Mouse (Mus musculus): ENCODE data around the gene Thnsl1. TPM values are rescaled to one million over a fixed set of nuclear protein-coding genes. Genes with fewer than 3 reads are reported as not detected.
"Not testable (repeated sequence)": the region's sequence is repeated elsewhere in the genome, so short reads cannot be mapped to it uniquely, and the experiment has no call there.

Thnsl1 gene
- total RNA-seq, 2 experiments from 2014 or later: 7.5 to 8.8 TPM

GRCm38 (mm10) chr2:21235844-21236386 is 30.4 kb downstream of the Thnsl1 start:
- DNase-seq: no peak

DNA sequence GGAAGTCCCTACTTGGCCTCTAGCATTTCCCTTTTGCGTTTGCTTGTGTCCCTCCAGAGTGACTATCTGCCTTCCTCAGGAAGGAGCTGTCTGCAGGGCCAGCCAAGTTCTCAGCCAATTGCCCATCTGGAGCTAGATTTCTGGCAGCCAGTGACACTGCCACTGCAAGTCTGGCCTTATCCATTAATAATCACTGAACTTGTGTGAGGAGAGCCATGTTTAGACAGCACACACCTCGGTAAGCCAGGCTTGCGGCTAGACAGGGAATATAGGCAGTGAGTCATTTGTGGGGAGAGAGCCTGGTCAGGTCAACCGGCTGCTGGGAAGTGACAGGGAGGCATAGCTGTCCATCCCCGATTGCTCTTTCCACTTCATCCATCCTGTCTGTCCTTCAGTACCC is 31.3 kb downstream of the Thnsl1 start:
- DNase-seq: peak in 1 of 2 experiments; percentile 13

DNA sequence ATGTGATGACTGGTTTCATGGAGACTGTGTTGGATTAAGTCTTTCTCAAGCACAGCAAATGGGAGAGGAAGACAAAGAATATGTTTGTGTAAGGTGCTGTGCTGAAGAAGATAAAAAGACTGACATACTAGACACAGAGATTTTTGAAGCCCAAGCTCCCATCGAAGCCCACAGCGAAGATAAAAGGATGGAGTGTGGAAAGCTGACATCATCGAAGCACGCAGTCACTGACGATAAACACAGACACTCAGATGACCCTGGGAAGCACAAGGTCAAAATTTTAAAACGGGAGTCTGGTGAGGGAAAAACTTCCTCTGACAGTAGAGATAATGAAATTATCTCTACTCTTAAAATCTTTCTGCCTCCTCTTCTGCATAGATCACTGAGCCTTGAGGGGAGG is 38.6 kb downstream of the Thnsl1 start:
- not testable (repeated sequence) for DNase-seq

DNA sequence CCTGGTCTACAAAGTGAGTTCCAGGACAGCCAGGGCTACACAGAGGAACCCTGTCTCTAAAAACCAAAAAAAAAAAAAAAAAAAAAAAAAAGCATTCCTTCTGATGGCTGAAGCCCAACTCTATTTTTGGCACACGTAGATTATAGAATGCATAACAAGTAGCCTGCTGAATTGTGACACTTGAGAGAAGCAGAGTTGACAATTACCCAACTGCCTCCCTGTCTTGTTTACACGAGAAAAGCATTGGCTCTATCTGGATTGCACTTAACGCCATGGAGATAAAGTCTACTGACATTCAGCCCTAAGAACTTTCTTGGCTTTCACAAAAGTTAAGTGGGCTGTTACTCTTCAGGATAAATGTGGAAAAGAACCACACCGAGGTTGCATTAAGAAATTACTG is 39.5 kb downstream of the Thnsl1 start:
- DNase-seq: no peak

- no peak for DNase-seq
Observed at GRCm38 (mm10) chr2:21245477-21246102, 40.1 kb downstream of the Thnsl1 start.

DNA sequence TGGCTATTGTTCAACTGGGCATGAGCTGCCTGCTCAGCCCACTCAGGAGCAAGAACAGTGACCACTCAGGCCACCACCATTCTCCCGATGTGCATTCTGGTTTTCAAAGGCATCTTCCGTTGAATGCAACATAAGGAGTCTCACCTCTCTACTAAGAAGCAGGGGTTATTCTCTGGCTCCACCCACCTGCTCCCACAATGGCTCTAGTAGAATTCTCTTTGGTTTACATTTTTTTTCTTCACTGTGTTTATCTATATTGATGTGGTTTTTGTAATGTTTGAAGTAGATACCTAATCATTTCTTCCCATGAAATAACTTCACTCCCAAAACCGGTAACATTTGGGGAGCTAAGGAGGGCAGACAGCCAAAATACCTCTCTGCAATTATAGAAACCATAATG is 48.1 kb downstream of the Thnsl1 start:
- DNase-seq: no peak

GRCm38 (mm10) chr2:21254308-21254707 is 48.8 kb downstream of the Thnsl1 start:
- no peak for DNase-seq

GRCm38 (mm10) chr2:21258281-21258680 is 52.8 kb downstream of the Thnsl1 start:
- DNase-seq: no peak

DNA sequence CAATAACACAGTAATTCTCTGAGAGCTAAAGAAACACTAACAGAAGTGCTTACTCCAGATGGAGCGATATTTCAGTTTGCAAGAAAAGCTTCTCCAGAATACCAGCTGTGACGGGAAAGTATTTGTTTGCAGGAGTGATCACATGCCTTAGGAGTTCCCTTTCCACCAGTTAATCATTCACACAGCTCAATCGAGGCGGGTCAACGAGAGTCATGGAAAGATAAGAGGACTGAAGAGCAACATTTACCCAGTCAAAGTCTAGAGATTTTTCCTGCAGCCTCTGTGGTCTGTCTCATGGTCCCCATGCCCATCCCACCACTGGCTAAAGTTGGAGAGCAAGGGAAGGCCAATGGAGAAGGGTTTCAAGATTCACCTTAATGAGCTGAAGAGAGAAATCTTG is 53.6 kb downstream of the Thnsl1 start:
- no peak for DNase-seq

DNA sequence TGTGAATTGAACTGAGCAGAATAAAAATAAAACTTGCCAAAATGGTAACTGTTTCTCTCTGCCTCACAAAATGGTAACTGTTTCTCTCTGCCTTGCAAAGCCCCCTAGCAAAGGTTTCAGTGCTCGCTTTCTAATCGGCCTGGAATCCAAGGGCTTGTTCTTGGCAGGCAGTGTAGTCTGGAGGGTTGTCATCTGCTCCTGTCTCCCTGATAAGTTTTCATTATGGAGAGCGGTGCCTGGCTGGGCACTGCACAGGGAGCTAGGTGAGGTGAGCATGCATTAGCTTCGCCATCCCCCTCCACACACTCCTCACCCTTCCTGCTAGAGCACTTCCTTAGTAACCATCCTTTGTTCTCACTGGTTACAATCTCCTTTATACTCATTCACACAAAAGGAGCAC is 54.5 kb downstream of the Thnsl1 start:
- no peak for DNase-seq

DNA sequence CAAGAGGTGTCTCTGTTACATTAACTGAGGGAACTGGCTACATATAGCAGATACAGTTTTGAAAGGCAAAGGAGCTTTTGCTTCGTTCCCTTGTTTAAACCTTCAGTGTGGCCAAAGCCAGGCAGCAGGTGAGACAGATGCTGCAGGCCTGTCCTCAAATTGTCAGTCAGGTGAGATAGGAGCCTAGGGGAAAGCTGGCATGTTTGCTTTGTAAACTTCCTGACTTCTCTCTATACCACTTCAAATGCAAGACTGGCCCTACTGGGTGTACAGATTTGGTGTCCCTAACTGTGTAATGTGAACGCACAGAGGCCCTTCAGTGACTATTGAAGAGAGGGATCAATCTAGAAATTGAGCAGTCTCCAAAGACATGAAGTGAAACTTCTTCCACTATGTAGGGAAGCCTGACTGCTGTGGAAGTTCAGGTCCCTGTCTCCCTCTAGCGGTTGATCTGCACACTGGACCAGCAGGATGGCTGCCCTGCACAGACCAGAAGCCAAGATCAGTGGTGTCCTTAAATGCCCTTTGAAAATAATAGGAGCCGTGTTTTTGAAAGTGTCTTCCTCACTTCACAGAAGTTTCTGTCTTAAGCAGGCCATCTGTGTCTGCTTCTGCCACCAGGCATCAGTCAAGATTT is 56.0 kb downstream of the Thnsl1 start:
- DNase-seq: peak; percentile 62 to 69

DNA sequence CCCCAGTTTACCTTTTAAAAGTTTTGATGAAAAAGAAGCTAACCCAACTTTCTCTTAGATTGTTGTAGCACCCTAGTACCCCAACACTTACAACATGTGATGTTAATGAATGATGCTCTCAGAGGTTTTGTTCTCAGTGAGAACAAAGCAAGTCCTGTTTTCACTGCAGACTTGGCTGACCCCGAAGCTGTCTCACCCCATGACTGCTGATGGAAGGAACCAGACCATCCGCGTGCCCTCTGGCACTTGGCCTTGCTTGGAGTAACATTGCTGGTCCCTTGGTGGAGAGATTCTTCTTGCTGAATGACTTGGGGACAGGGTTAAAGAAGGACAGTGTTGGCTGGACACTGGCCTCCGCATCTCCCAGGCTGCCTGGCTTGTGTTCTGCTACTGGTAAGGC is 58.5 kb downstream of the Thnsl1 start:
- no peak for DNase-seq

Other genes starting within 250 kb of the Thnsl1 start
- gene Arhgap21, start 236.8 kb upstream of the Thnsl1 start, total RNA-seq (2021): 10 to 100 TPM; 61.8 to 72.0 TPM
- gene Enkur, start 359 bp upstream of the Thnsl1 start, total RNA-seq (2021): under 1 TPM; 0.37 to 0.87 TPM
- under 1 TPM; 0.10 to 0.15 TPM for gene Gpr158, start 161.8 kb downstream of the Thnsl1 start, total RNA-seq (2021)